Mouse (Mus musculus): ENCODE data around the gene Scamp2.

Gene Scamp2

DNA sequence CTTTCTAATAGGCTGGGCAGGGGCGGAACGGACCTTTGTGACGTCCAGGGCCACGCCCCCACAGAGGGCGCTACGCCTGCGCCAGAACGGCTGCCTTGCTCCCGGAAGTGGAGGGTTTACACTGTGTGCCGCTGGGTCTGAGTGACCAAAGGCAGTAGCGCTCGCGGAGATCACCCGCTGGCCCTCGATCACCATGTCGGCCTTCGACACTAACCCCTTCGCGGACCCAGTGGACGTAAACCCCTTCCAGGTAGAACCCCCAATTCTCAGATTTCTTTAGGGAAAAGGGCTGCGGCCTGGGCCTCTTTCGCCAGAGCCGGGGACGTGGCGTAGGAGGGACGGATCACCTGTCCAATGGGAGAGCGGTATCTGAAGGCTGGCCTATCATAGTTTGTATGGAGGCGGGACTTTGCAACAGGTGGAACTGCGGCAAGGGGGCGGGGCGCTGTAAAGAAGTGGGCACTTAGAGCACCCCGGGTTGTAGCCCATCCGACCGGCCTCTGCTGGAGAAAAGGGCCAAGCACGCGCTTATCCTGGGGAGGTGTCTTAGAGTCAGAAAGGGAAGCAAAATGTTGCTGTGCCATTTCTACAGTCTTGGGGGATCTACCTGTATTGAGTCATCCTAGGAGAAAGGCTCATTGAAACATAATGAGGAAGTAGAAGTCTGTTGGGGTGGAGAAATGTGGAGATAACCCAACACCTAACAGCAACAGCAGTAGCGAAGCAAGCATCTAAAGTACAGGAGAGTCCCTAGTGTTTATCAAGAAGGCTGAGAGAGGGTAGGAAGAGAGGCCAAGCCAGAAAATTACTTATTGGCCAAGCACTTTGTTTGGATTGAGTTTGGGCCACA is at the start of gene Scamp2:
Scamp2 (plus strand) TSS at position 83 of the 850 bp plus-strand sequence.
- DNase-seq (ENCODE audit: low spot score in 2 of 2) = peak; percentile 88 to 89

DNA sequence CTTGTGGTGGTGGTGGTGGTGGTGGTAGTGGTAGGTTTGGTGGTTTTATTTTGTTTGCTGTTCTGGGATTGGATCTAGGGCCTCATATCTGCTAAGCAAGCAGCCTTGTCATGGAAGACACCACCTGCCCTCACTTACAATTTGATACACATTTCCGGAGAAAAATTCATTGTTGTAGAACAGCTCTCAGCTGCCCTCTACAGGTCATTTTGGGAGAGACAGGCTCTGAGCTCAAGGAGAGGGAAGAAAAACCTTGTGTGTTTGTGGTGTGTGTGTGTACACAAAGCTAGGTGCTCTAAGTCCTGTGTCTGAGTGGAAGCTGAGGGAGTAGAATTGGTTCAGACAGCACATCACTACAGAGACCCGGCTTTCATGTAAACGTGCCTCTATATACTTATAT is 43.6 kb upstream of the Scamp2 start:
- no peak for DNase-seq (ENCODE audit: low spot score in 2 of 2)

DNA sequence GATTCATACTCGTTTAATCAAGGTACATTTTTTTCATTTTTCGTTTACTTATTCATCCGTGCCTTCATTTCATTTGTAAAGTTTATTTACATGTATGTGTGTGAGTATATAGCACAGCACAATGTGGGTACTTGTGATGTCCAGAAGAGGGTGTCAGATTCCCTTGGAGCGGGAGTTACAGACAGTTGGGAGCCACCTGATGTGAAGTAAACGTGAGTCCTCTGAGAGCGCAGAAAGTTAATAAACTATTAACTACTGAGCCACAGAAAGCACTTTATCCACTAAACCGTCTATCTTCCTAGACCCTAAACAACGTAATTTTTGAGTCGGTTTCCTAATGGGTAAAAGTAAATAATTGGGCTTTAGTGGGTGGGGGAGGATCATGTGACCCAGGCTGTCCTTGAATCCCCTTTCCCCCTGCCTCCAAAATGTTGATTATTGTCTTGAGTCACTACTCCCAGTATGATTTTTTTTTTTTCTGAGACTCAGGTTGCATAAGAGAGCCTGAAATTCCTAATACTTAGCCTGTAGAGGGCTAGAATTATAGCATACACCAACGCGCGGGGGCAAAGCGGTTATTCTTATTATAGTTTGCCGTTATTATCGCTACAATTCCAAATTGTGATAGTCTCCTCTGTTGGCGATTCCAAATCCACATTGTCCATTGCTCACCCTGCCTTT is 40.2 kb upstream of the Scamp2 start:
- no peak for DNase-seq (ENCODE audit: low spot score in 2 of 2)

DNA sequence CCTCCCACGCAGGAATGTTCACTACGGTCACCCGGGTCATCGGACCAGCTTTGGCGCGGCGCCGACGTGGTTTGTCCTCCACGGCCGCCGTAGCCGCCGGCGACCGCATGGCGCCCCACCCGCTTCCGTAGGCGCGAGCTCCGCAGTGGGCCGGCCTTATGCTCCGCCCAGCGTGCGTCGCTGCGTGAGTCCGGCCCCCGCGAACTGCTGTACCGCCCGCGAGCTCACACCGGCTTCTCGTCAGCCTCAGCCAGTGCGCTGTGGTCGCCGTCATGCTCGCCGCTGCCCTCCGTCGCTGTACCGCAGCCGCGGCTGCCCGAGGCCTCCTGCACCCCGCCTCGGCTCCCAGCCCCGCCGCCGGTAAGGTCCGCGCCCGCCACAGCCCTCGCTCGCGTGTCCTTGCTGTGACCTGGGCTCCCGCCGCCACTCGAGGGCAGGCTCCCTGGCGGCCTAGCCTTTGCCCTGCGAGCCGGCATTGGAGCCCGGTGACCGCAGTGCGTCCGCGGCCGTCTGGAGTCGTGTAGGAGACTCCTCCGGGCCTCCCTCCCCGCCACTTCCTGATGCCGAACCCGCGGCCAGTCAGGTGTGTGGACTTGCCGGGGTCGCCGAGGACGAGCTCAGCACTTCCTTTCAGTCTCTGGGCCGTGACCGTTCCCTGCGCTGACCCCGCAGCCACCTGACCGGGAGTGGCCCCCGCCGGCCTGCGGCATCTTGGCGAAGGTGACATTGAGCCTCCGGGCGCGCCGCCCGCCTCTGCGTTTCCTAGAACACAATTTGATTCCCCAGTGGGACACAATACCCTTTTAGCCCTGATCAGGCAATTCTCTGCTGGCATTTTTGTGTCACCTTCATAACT is 39.5 kb upstream of the Scamp2 start, which contains the start of gene Cox5a:
Cox5a (plus strand) TSS at position 219 of the 856 bp plus-strand sequence.
- peak; percentile 92 for DNase-seq (ENCODE audit: low spot score in 2 of 2)

DNA sequence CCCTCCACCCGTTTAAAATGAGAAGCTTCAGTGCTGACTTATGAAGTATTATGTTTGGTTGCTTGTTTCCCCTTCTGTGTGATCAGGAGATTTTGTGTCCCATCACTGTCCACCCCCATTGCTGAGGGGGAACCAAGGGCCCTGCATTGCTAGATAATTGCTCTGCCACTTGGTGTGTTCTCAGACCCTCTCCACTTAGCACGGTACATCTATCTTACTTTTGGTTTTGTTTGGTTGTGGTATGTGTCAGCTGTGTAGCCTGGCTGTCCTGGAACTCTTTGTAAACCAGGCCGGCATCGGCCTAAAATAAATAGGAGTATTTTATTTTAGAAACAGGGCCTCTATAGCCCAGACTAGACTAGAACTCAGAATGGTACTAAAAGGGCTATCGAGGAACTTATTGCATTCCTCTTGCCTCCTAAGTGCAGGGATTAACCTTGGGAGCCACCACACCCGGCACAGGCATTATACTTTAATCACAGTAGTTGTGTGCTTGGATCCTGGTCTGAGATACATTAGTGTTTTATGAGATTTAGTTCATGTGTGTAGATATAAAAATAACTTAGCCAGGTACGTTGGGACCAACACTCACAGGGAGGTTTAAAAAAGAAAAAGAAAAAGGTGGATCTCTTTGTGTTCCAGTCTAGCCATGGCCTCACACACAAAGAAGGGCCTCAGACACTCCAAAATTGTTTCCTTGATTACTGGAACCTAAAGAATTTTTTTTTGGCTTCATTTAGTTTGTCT is 38.5 kb upstream of the Scamp2 start:
- DNase-seq (ENCODE audit: low spot score in 2 of 2) = no peak

DNA sequence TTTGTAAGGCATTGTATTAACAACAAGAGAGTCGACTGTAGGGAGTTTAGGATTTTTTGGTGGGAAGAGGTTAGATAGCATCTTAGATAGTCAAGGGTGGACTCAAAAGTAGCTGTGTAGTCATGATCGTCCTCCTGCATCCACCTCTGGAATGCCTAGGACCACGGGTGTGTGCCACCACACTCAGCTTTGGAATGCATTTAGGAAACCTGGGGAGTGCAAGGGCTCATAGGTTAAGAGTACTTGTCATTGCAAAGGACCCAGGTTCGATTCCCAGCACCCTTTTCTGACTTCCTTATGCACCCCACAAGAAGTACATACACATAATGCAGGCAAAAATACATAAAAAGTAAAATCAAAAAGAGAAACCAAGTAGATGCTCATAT is 37.9 kb upstream of the Scamp2 start:
- DNase-seq (ENCODE audit: low spot score in 2 of 2) = no peak

DNA sequence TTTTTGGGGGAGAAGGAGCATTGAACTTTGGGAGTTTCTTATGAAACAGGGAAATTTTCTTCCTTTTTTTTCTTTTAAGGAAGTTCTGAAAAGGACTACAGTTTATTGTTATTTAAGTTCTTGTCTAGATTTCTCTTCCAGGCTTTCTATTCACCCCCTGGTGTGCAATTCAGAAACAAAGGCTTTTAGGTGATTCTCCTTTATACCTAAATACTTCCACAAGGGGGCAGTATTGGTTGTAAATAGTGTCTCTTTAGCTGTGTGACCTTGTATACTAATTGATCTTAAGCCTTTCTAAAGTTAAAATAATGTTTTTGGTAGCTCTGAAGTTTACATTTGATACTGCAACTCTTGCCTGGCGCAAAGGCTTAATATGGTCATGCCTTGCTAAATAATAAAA is 37.0 kb upstream of the Scamp2 start:
- no peak for DNase-seq (ENCODE audit: low spot score in 2 of 2)

DNA sequence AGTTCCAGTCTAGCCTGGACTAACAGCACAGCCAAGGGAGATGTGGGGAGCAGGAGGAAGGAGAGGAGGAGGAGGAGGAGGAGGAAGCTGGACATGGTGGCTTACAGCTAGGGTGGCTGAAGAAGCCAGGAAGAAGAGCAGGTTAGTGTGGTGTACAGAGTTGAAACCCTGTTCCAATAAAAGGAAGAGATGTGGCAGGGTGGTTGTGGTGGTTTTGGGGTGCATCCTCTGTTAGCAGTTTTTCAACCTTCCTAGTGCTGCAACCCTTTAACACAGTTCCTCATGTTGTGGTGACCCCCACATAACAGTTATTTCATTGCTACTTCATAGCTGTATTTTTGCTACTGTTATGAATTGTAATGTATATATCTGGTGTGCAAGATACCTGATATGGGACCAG is 36.3 kb upstream of the Scamp2 start:
- DNase-seq (ENCODE audit: low spot score in 2 of 2) = no peak

DNA sequence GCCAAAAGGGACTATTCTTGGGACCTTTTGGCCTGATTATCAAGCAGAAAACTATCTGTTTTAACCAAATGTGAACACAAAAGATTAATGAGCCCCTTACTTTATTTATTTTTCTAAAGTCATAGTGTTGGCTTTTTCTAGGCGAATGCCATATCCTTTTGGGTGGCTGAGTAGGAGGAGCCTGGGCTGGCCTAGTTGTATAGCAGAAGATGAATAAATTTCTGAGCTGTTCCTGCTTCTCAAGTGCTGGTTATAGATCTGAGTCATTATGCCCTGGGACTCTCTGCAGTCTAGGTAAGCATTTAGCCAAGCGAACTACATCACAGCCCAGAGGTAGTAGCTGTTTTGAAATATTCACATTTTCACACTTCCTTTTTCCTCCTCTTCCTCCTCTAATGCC is 35.2 kb upstream of the Scamp2 start:
- no peak for DNase-seq (ENCODE audit: low spot score in 2 of 2)

DNA sequence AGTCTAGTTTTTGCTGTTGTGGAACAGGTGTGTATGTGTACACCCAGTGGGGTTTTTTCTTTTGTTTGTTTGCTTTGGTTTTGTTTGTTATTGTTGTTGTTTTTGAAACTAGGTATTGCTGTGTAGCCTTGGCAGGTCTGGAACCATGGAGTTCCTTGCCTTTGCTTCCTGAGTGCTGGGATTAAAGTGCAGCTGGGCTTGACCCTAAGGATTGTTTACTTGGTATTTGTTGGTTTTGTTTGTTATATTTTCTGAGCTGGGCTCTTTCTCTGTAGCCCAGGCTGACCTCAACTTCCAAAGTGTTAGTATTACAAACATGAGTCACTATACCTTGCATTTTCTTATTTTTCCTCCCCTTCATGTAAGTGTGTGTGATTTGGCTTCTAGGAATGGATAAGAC is 34.3 kb upstream of the Scamp2 start:
- DNase-seq (ENCODE audit: low spot score in 2 of 2) = no peak

DNA sequence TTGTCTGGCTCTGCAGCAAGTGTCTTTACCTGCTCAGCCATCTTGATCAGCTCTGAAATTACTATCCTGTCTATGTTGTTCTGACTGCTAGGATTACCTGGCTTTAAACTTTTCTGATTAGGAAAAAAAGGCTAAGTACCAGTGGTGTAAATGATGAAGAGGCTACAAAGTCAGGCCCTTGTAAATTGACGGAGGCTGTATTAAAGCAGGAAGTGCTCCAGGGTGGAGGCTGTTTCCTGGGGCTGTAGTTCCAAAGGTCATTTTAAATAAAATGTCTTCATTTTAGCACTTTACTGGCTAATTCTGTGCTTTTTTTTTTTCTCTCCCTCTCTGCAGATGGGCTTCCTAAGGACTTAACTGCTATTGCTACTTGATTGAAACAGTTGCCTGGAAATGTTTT is 28.8 kb upstream of the Scamp2 start:
- DNase-seq (ENCODE audit: low spot score in 2 of 2) = no peak

DNA sequence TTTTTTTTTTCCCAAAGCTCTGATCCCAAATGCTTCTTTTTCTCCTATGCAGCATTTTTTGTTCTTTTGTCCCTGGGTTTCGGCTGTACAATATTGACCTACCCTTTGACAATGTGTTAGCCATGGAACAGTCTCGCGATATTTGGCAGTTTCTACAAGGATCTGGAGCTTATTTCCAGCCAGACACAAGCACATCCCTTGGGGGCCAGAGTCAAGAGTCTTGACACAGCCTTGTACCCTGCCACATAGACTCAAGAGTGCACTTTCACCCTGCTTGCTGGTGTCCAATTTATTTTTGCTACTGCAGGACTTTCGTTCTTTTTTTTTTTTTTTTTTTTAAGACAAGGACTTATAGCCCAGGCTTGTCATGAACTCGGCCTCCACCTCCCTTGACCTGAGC is 24.4 kb upstream of the Scamp2 start:
- DNase-seq (ENCODE audit: low spot score in 2 of 2) = no peak

DNA sequence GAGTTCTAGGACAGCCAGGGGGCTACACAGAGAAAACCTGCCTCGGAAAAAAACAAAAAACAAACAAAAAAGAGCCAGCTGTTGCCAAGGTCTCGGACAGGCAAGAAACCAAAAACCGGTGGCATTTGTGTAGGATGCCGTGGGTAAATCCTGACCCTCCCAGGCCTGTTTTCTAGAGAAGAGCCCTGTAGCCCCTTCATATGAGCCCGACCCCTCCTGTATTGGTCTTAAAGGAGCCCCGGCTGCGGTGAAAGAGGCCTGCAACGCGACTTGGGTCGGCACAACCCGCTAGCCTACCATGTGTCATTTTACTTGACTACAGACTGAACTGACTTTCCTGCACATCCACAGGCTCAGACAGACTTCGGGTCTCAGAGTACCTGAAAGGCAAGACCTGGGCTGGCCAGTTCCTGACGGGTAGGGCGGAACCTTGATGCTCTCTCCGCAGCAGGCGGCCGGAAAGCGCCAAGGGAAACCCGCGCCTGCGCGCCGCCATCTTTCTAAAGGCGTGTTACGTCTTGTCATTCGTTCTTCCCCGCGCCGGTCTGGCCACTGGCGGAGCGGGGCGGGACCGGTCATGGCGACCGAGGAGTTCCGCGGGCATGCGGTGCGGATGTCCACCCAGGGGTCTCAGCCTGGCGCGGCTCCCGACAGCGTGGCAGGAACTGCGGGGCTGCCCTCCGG is 23.6 kb upstream of the Scamp2 start, which contains the start of gene Fam219b:
Fam219b (plus strand) TSS at position 485 of the 684 bp plus-strand sequence.
- DNase-seq (ENCODE audit: low spot score in 2 of 2) = peak; percentile 88 to 94

DNA sequence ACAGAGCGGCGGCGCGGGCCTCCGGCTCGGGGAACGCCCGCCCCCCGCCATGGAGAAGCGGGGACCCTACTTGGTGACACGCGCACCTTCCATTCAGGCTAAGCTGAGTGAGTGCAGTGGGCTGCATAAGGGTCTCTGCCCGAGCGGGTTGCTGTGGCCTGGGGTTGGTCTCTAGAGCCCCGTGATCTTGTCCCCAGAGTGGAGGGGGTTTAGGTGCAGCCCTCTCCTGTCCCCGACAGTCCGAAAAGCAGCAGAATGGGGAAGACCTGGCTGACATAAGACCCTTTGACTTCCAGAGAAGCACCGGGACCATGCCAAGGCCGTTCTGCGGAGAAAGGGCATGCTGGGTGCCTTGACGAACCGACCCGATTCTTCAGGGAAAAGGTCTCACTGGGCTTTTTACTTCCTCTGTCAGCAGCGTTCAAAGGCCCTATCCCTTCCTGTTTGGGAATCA is 23.0 kb upstream of the Scamp2 start:
- DNase-seq (ENCODE audit: low spot score in 2 of 2) = no peak

DNA sequence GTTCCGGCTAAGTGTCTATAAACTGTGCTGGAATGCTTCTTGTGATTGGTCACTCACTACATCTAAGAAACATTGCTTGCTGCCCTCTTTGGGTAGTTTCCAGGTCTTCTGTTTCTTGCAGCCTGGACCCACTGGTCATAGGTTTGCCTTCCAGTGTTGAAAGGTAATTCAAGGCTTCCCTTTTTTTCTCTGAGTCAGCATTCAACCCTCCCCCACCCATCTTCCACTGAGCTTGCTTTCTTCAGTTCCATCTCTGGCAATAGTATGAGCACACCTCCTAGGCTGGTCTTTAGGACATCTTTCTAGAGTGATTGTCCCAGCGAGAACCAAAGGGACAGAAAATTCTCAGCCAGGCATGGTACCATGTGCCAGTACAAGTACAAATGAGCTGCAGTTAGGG is 21.2 kb upstream of the Scamp2 start:
- DNase-seq (ENCODE audit: low spot score in 2 of 2) = no peak

DNA sequence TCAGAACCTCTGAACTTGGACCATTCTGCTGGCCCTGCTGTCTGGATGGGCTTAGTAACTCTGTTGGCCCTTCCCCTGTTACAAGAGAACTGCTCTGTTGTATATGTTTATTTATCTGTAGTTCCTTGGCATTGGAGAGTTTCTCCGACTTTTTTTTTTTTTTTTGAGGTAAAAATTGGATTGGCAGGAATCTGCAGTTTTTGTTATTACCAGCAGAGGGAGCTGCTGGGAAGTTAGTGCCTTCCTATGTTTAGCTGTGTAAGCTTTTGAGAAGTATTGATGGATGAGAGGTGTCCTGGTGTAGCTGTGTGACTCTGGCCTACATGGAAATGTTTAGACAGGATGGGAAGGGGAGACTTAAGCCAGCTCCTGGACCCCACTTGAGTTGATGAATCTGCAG is 19.4 kb upstream of the Scamp2 start:
- DNase-seq (ENCODE audit: low spot score in 2 of 2) = no peak

DNA sequence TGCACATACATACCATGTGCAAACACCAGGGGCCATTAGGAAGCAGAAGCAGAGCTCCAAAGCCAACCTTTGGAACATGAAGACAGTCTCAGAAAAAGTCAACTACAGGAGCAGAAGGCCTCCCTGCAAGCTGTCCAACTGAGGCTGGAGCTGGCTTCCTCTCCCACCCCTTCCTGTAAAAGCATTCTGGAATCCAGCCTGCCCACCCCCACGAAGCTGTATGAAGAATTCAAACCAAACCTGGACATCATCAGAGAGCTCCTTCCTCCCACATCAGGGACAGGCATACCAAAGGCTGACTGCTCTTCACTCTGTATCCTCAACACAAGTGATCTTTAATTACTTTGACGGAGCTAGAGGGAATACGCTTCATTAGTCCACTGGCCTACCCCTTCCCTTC is 16.8 kb upstream of the Scamp2 start:
- no peak for DNase-seq (ENCODE audit: low spot score in 2 of 2)

DNA sequence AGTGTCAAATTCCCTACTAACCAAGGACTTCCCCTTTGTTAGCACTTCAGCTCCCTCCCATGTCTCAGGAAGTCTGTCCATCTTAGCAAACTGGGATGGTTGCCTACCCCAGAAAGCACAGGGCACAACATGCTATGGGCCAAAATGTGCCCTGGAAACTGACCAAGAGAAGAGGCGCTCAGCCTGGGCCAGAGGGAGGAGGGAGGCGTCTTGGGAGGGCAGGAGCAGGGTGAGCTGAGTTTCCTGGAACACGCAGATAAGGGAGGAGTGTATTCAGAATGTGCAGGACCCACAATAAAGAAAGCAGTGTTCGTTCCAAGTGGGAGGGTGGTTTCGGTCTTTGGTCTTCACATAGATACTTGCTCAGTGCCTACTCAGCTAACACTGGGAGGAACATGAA is 13.5 kb upstream of the Scamp2 start:
- DNase-seq (ENCODE audit: low spot score in 2 of 2) = peak in 1 of 2 experiments; percentile 64

DNA sequence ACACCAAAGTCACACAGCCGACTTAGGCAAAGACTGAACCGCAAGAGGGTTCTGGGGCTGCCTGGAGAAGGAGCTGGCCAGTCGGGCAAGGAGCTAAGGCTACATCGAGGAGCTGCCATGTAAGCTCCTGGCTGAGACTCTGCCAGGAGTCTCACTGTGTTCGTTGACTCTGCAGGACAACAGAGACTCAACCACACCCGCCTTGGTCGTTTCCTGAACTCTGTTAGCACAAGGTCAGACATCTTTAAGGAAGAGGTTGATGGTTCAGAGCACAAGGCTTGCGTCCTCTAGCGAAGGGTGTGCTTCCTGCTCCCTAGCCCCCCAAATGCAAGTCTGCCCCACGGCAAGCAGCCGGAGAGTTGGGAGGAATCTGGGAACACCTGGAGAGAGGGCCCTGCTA is 12.9 kb upstream of the Scamp2 start:
- no peak for DNase-seq (ENCODE audit: low spot score in 2 of 2)

DNA sequence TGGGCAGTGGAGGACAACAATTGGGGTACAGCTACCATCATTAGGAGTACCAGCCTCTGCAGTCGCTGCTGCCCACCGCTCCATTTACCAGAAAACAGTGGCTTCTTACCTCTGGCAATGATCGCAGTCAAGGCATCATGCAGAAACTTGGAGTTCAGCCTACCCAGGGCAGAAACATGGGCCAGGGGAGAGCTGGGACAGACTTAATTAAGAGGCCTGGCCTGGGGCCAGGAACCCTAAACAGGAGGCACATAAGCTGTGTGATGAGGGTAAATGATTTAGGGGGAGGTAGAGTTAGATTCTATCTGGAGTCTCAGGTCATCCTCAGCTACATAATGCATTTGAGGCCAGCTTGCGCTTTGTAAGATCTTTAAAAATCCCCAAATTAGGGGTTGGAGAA is 11.6 kb upstream of the Scamp2 start:
- DNase-seq (ENCODE audit: low spot score in 2 of 2) = no peak
